Mouse (Mus musculus): ENCODE measurements around the gene Olfr1220. TPM values are rescaled to one million over a fixed set of nuclear protein-coding genes. Genes with fewer than 3 reads are reported as not detected.

Olfr1220 gene
- total and polyA plus RNA-seq, 3 experiments = not detected

DNA sequence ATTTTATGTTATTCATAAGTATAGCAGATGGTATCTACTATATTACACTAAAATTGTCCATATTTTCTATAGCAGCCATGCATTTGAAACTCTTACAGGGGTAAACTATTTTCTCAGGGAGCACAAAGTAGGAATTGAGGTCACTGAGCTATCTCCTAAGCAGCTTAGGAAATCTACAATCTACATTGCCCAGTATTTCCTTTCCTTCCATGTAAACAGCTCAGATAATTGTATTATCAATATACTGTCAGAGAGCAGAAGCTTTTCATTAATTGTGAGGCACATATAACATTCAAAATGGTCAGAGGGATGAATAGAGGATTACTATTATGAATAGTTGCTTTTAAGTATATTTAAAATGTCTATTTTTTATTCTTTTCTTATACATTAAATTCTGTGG is 25.1 kb downstream of the Olfr1220 start (continued):
- no peak for TF ChIP-seq ETS1 (conservative IDR thresholded peaks at IDR 0.05; ENCODE audit: low read depth, low read length)

DNA sequence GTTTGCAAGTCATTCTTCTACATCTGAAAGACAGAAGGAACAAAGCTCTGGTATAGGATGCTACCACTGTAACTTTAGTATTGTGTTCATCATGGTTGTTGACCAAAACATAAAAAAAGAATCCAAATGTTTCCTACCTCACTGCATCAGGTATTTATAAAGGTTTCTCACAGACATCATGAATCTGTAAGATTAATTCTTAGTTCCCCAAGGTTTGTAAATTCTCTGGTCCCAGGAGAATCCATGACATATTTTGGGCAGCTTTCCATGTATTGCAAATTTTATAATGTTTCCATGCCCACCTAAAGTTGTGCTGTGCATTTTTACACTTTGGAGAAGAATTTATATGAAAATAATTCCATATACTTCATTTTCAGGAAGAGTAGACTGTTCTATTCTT is 45.5 kb downstream of the Olfr1220 start, which contains the start of gene Olfr1218:
TSS of gene Olfr1218 (minus strand) at position 101 of the 400 bp plus-strand sequence.
- no peak for TF ChIP-seq MYC (IDR thresholded peaks at IDR 0.05; ENCODE audit: low read depth, low read length)
- no peak for TF ChIP-seq JUND (conservative IDR thresholded peaks at IDR 0.05; ENCODE audit: low read depth, low read length)
- no peak for TF ChIP-seq NELFE (IDR thresholded peaks at IDR 0.05; ENCODE audit: low read depth, low read length)
- no peak for TF ChIP-seq CTCF (conservative IDR thresholded peaks at IDR 0.05 in 1 of 2, IDR thresholded peaks at IDR 0.05 in 1 of 2; ENCODE audit: low read depth in 2 of 2, low read length in 2 of 2)
- no peak for TF ChIP-seq USF2 (conservative IDR thresholded peaks at IDR 0.05; ENCODE audit: low read depth, low read length)
- TF ChIP-seq EP300 (IDR thresholded peaks at IDR 0.05; ENCODE audit: low read length) = no peak
- TF ChIP-seq KAT2A (IDR thresholded peaks at IDR 0.05; ENCODE audit: insufficient replicate concordance, low read length) = no peak
- TF ChIP-seq ZNF384 (IDR thresholded peaks at IDR 0.05; ENCODE audit: low read depth, low read length) = no peak
- no peak for TF ChIP-seq E2F4 (IDR thresholded peaks at IDR 0.05; ENCODE audit: insufficient replicate concordance, low read depth, low read length)
- TF ChIP-seq MXI1 (IDR thresholded peaks at IDR 0.05; ENCODE audit: low read depth, low read length) = no peak
- TF ChIP-seq NRF1 (IDR thresholded peaks at IDR 0.05; ENCODE audit: low read depth, low read length) = no peak
- no peak for TF ChIP-seq SIN3A (IDR thresholded peaks at IDR 0.05; ENCODE audit: low read length)
- TF ChIP-seq CHD1 (IDR thresholded peaks at IDR 0.05; ENCODE audit: low read depth, low read length) = no peak
- no peak for TF ChIP-seq SMC3 (IDR thresholded peaks at IDR 0.05; ENCODE audit: low read depth, low read length)
- TF ChIP-seq JUN (IDR thresholded peaks at IDR 0.05; ENCODE audit: insufficient read depth, low read depth, low read length) = no peak
- TF ChIP-seq MAFK (IDR thresholded peaks at IDR 0.05; ENCODE audit: insufficient replicate concordance, low read length) = no peak
- H3K4me1 ChIP-seq (ENCODE audit: control insufficient read depth in 1 of 2, insufficient read depth in 2 of 2) = no peaks in the 10 kb centered on the region
- H3K36me3 ChIP-seq (replicated peaks in 1 of 2; ENCODE audit: control insufficient read depth in 1 of 2, insufficient read depth in 1 of 2, low read length in 1 of 2) = no peaks in the 10 kb centered on the region
- no peak for DNase-seq (ENCODE audit: extremely low read depth)
- H3K4me2 ChIP-seq (ENCODE audit: insufficient read depth, low read depth, poor library complexity, severe bottlenecking) = no peak within 1 kb of the TSS
- H3K9ac ChIP-seq (ENCODE audit: insufficient read depth, low read depth) = no peak within 1 kb of the TSS
- H3K27ac ChIP-seq (ENCODE audit: insufficient read depth, low read depth) = no peak within 1 kb of the TSS
- dilution Hi-C loops (cut with MboI; ENCODE audit: extremely low pct_ligation_motif_present, extremely low pct_unique_long_range_greater_than_20kb, low sequenced_read_pairs) = no loop called here
- H3K4me3 ChIP-seq (replicated peaks in 1 of 3; ENCODE audit: low read depth in 2 of 3, low read length in 2 of 3, poor library complexity in 1 of 3) = no peak within 1 kb of the TSS
- no peaks in the 10 kb centered on the region for H3K27me3 ChIP-seq (replicated peaks)
- peaks cover 1% of the 10 kb centered on the region for H3K9me3 ChIP-seq (replicated peaks; ENCODE audit: low read length)
- no peaks in the 10 kb centered on the region for H3K79me2 ChIP-seq (replicated peaks; ENCODE audit: control insufficient read depth, extremely low read depth, insufficient read depth, poor library complexity, severe bottlenecking)
- in situ Hi-C loops (cut with MboI; ENCODE audit: low pct_ligation_motif_present, low pct_unique_long_range_greater_than_20kb, low sequenced_read_pairs) = no loop called here

Other genes with a start within 250 kb of the Olfr1220 start
Only the 20 nearest of the 24 such genes appear.
- not detected in 2 replicates for gene Olfr1209, start 191.7 kb downstream of the Olfr1220 start, total RNA-seq (2012; rRNA removed)
- not detected in 2 replicates for gene Olfr1209, start 191.7 kb downstream of the Olfr1220 start, total RNA-seq (2014; rRNA removed)
- not detected in 2 replicates for gene Olfr1209, start 191.7 kb downstream of the Olfr1220 start, polyA plus RNA-seq (2012; ENCODE audit: insufficient read length, low read depth)
- not detected in 2 replicates for gene Olfr1211, start 168.7 kb downstream of the Olfr1220 start, total RNA-seq (2012; rRNA removed)
- not detected in 2 replicates for gene Olfr1211, start 168.7 kb downstream of the Olfr1220 start, total RNA-seq (2014; rRNA removed)
- not detected in 2 replicates for gene Olfr1211, start 168.7 kb downstream of the Olfr1220 start, polyA plus RNA-seq (2012; ENCODE audit: insufficient read length, low read depth)
- gene Olfr1212, start 152.9 kb downstream of the Olfr1220 start, total RNA-seq (2012; rRNA removed) = not detected in 2 replicates
- not detected in 2 replicates for gene Olfr1212, start 152.9 kb downstream of the Olfr1220 start, total RNA-seq (2014; rRNA removed)
- gene Olfr1212, start 152.9 kb downstream of the Olfr1220 start, polyA plus RNA-seq (2012; ENCODE audit: insufficient read length, low read depth) = not detected in 2 replicates
- not detected in 2 replicates for gene Gm13762, start 126.6 kb downstream of the Olfr1220 start, total RNA-seq (2012; rRNA removed)
- not detected in 2 replicates for gene Gm13762, start 126.6 kb downstream of the Olfr1220 start, total RNA-seq (2014; rRNA removed)
- gene Gm13762, start 126.6 kb downstream of the Olfr1220 start, polyA plus RNA-seq (2012; ENCODE audit: insufficient read length, low read depth) = not detected in 2 replicates
- gene Olfr1214, start 114.2 kb downstream of the Olfr1220 start, total RNA-seq (2012; rRNA removed) = not detected in 2 replicates
- gene Olfr1214, start 114.2 kb downstream of the Olfr1220 start, total RNA-seq (2014; rRNA removed) = not detected in 2 replicates
- gene Olfr1214, start 114.2 kb downstream of the Olfr1220 start, polyA plus RNA-seq (2012; ENCODE audit: insufficient read length, low read depth) = not detected in 2 replicates
- not detected in 2 replicates for gene Olfr1215, start 99.9 kb downstream of the Olfr1220 start, total RNA-seq (2012; rRNA removed)
- gene Olfr1215, start 99.9 kb downstream of the Olfr1220 start, total RNA-seq (2014; rRNA removed) = not detected in 2 replicates
- not detected in 2 replicates for gene Olfr1215, start 99.9 kb downstream of the Olfr1220 start, polyA plus RNA-seq (2012; ENCODE audit: insufficient read length, low read depth)
- gene Olfr1216, start 88.5 kb downstream of the Olfr1220 start, total RNA-seq (2012; rRNA removed) = not detected in 2 replicates
- gene Olfr1216, start 88.5 kb downstream of the Olfr1220 start, total RNA-seq (2014; rRNA removed) = not detected in 2 replicates
- not detected in 2 replicates for gene Olfr1216, start 88.5 kb downstream of the Olfr1220 start, polyA plus RNA-seq (2012; ENCODE audit: insufficient read length, low read depth)
- not detected in 2 replicates for gene Olfr1217, start 74.8 kb downstream of the Olfr1220 start, total RNA-seq (2012; rRNA removed)
- not detected in 2 replicates for gene Olfr1217, start 74.8 kb downstream of the Olfr1220 start, total RNA-seq (2014; rRNA removed)
- gene Olfr1217, start 74.8 kb downstream of the Olfr1220 start, polyA plus RNA-seq (2012; ENCODE audit: insufficient read length, low read depth) = not detected in 2 replicates
- gene Olfr1218, start 45.6 kb downstream of the Olfr1220 start, total RNA-seq (2012; rRNA removed) = not detected in 2 replicates
- not detected in 2 replicates for gene Olfr1218, start 45.6 kb downstream of the Olfr1220 start, total RNA-seq (2014; rRNA removed)
- gene Olfr1218, start 45.6 kb downstream of the Olfr1220 start, polyA plus RNA-seq (2012; ENCODE audit: insufficient read length, low read depth) = not detected in 2 replicates
- not detected in 2 replicates for gene Olfr1219, start 23.3 kb downstream of the Olfr1220 start, total RNA-seq (2012; rRNA removed)
- gene Olfr1219, start 23.3 kb downstream of the Olfr1220 start, total RNA-seq (2014; rRNA removed) = not detected in 2 replicates
- not detected in 2 replicates for gene Olfr1219, start 23.3 kb downstream of the Olfr1220 start, polyA plus RNA-seq (2012; ENCODE audit: insufficient read length, low read depth)
- gene Olfr1221, start 10.4 kb upstream of the Olfr1220 start, total RNA-seq (2012; rRNA removed) = not detected in 2 replicates
- gene Olfr1221, start 10.4 kb upstream of the Olfr1220 start, total RNA-seq (2014; rRNA removed) = not detected in 2 replicates
- gene Olfr1221, start 10.4 kb upstream of the Olfr1220 start, polyA plus RNA-seq (2012; ENCODE audit: insufficient read length, low read depth) = not detected in 2 replicates
- not detected in 2 replicates for gene Olfr1222, start 26.2 kb upstream of the Olfr1220 start, total RNA-seq (2012; rRNA removed)
- gene Olfr1222, start 26.2 kb upstream of the Olfr1220 start, total RNA-seq (2014; rRNA removed) = not detected in 2 replicates
- not detected in 2 replicates for gene Olfr1222, start 26.2 kb upstream of the Olfr1220 start, polyA plus RNA-seq (2012; ENCODE audit: insufficient read length, low read depth)
- gene Olfr1223, start 44.7 kb upstream of the Olfr1220 start, total RNA-seq (2012; rRNA removed) = not detected in 2 replicates
- not detected in 2 replicates for gene Olfr1223, start 44.7 kb upstream of the Olfr1220 start, total RNA-seq (2014; rRNA removed)
- gene Olfr1223, start 44.7 kb upstream of the Olfr1220 start, polyA plus RNA-seq (2012; ENCODE audit: insufficient read length, low read depth) = not detected in 2 replicates
- not detected in 2 replicates for gene Olfr1224-ps1, start 57.3 kb upstream of the Olfr1220 start, total RNA-seq (2012; rRNA removed)
- not detected in 2 replicates for gene Olfr1224-ps1, start 57.3 kb upstream of the Olfr1220 start, total RNA-seq (2014; rRNA removed)
- gene Olfr1224-ps1, start 57.3 kb upstream of the Olfr1220 start, polyA plus RNA-seq (2012; ENCODE audit: insufficient read length, low read depth) = not detected in 2 replicates
- not detected in 2 replicates for gene Olfr1225, start 67.8 kb upstream of the Olfr1220 start, total RNA-seq (2012; rRNA removed)
- gene Olfr1225, start 67.8 kb upstream of the Olfr1220 start, total RNA-seq (2014; rRNA removed) = not detected in 2 replicates
- not detected in 2 replicates for gene Olfr1225, start 67.8 kb upstream of the Olfr1220 start, polyA plus RNA-seq (2012; ENCODE audit: insufficient read length, low read depth)
- gene Olfr1226, start 93.2 kb upstream of the Olfr1220 start, total RNA-seq (2012; rRNA removed) = not detected in 2 replicates
- gene Olfr1226, start 93.2 kb upstream of the Olfr1220 start, total RNA-seq (2014; rRNA removed) = not detected in 2 replicates
- gene Olfr1226, start 93.2 kb upstream of the Olfr1220 start, polyA plus RNA-seq (2012; ENCODE audit: insufficient read length, low read depth) = not detected in 2 replicates
- gene Olfr1228, start 147.2 kb upstream of the Olfr1220 start, total RNA-seq (2012; rRNA removed) = not detected in 2 replicates
- gene Olfr1228, start 147.2 kb upstream of the Olfr1220 start, total RNA-seq (2014; rRNA removed) = not detected in 2 replicates
- gene Olfr1228, start 147.2 kb upstream of the Olfr1220 start, polyA plus RNA-seq (2012; ENCODE audit: insufficient read length, low read depth) = not detected in 2 replicates
- not detected in 2 replicates for gene Olfr1229, start 181.2 kb upstream of the Olfr1220 start, total RNA-seq (2012; rRNA removed)
- gene Olfr1229, start 181.2 kb upstream of the Olfr1220 start, total RNA-seq (2014; rRNA removed) = not detected in 2 replicates
- gene Olfr1229, start 181.2 kb upstream of the Olfr1220 start, polyA plus RNA-seq (2012; ENCODE audit: insufficient read length, low read depth) = not detected in 2 replicates
- gene Olfr1230, start 190.4 kb upstream of the Olfr1220 start, total RNA-seq (2012; rRNA removed) = not detected in 2 replicates
- not detected in 2 replicates for gene Olfr1230, start 190.4 kb upstream of the Olfr1220 start, total RNA-seq (2014; rRNA removed)
- gene Olfr1230, start 190.4 kb upstream of the Olfr1220 start, polyA plus RNA-seq (2012; ENCODE audit: insufficient read length, low read depth) = not detected in 2 replicates
- not detected in 2 replicates for gene Olfr1231, start 200.2 kb upstream of the Olfr1220 start, total RNA-seq (2012; rRNA removed)
- gene Olfr1231, start 200.2 kb upstream of the Olfr1220 start, total RNA-seq (2014; rRNA removed) = not detected in 2 replicates
- not detected in 2 replicates for gene Olfr1231, start 200.2 kb upstream of the Olfr1220 start, polyA plus RNA-seq (2012; ENCODE audit: insufficient read length, low read depth)